Mouse (Mus musculus) gastrocnemius, postnatal 14 days (tissue): ENCODE data around the gene Dlg2. TPM values are rescaled to one million over a fixed set of nuclear protein-coding genes. Genes with fewer than 3 reads are reported as not detected.

ENCODE experiments used
- DNase-seq: peaks from one replicate; pipeline ENCODE4 v3.0.0; 2021; ENCODE audit warnings: mixed read lengths
- intact Hi-C: fragments of 180-260 bp; cut with DNase I; formaldehyde crosslinking; loops from one replicate; pipeline ENCODE4 v1.15.1; 2025; ENCODE audit warnings: low total_unique reads
- total RNA-seq, 2 experiments: library from RNA; stranded (reverse); gene quantifications; 2 replicates each; pipeline ENCODE4 v1.2.3; 2021

Dlg2 gene
- total RNA-seq, 2 experiments from 2014 or later, result 0.51 to 0.69 TPM

GRCm38 (mm10) chr7:92363800-92364199 lies 1887.3 kb downstream of the Dlg2 start:
- intact Hi-C loops, result no loop called here
- no peak for DNase-seq

GRCm38 (mm10) chr7:92367111-92367510 lies 1890.6 kb downstream of the Dlg2 start:
- intact Hi-C loops, result no loop called here
- no peak for DNase-seq

GRCm38 (mm10) chr7:92370521-92370920 lies 1894.0 kb downstream of the Dlg2 start:
- DNase-seq, result no peak
- intact Hi-C loops, result no loop called here

GRCm38 (mm10) chr7:92371638-92372037 lies 1895.2 kb downstream of the Dlg2 start:
- DNase-seq, result no peak
- intact Hi-C loops, result no loop called here

- intact Hi-C loops, result no loop called here
- DNase-seq, result no peak
Measured at GRCm38 (mm10) chr7:92373863-92374357, 1897.4 kb downstream of the Dlg2 start.

GRCm38 (mm10) chr7:92383913-92384484 lies 1907.5 kb downstream of the Dlg2 start:
- intact Hi-C loops, result no loop called here
- no peak for DNase-seq

- intact Hi-C loops, result no loop called here
- DNase-seq, result no peak
Measured at GRCm38 (mm10) chr7:92392052-92392640, 1915.7 kb downstream of the Dlg2 start.

- intact Hi-C loops, result no loop called here
- no peak for DNase-seq
Measured at GRCm38 (mm10) chr7:92396783-92397182, 1920.3 kb downstream of the Dlg2 start.

GRCm38 (mm10) chr7:92398841-92399240 lies 1922.4 kb downstream of the Dlg2 start:
- no peak for DNase-seq
- intact Hi-C loops, result no loop called here

- DNase-seq, result no peak
- intact Hi-C loops, result no loop called here
Measured at GRCm38 (mm10) chr7:92400551-92400950, 1924.1 kb downstream of the Dlg2 start.

GRCm38 (mm10) chr7:92401001-92401688 lies 1924.7 kb downstream of the Dlg2 start:
- intact Hi-C loops, result no loop called here
- no peak for DNase-seq

- DNase-seq, result no peak
- intact Hi-C loops, result no loop called here
Measured at GRCm38 (mm10) chr7:92408479-92408878, 1932.0 kb downstream of the Dlg2 start.

- no peak for DNase-seq
- intact Hi-C loops, result no loop called here
Measured at GRCm38 (mm10) chr7:92420474-92420873, 1944.0 kb downstream of the Dlg2 start.

GRCm38 (mm10) chr7:92423017-92423416 lies 1946.5 kb downstream of the Dlg2 start:
- intact Hi-C loops, result no loop called here
- no peak for DNase-seq

- peak; percentile 38 for DNase-seq
- intact Hi-C loops, result no loop called here
Measured at GRCm38 (mm10) chr7:92424703-92425102, 1948.2 kb downstream of the Dlg2 start.

GRCm38 (mm10) chr7:92427280-92427679 lies 1950.8 kb downstream of the Dlg2 start:
- no peak for DNase-seq
- intact Hi-C loops, result no loop called here

- intact Hi-C loops, result no loop called here
Measured at GRCm38 (mm10) chr7:92428629-92429028, 1952.2 kb downstream of the Dlg2 start.

GRCm38 (mm10) chr7:92430254-92430653 lies 1953.8 kb downstream of the Dlg2 start:
- intact Hi-C loops, result no loop called here
- DNase-seq, result no peak

More at GRCm38 (mm10) chr7:92428629-92429028, 1952.2 kb downstream of the Dlg2 start:
- DNase-seq, result no peak

GRCm38 (mm10) chr7:92437168-92437567 lies 1960.7 kb downstream of the Dlg2 start:
- intact Hi-C loops, result no loop called here
- no peak for DNase-seq

- DNase-seq, result no peak
- intact Hi-C loops, result no loop called here
Measured at GRCm38 (mm10) chr7:92439503-92440487, 1963.3 kb downstream of the Dlg2 start.
